Mouse (Mus musculus) embryonic facial prominence, embryonic 13.5 days (tissue): ENCODE measurements at regions not wholly inside any gene's neighbourhood (a gene's known extent, or its start where the extent isn't known, plus 50 kb on each side); places are given as distances from the start of the nearest gene placed in this dataset.
"Not testable (repeated sequence)": the region's sequence is repeated elsewhere in the genome, so short reads cannot be mapped to it uniquely, and the experiment has no call there.

Experiments used
- ATAC-seq: fragments of 200-750 bp; cut with Nextera tagmentation; 2 replicates; pipeline ENCODE4 v1.8.0; 2017; ENCODE audit warnings: low read depth; ENCODE audit not compliant: insufficient number of reproducible peaks, insufficient read depth, low FRiP score, low TSS enrichment
- H3K27ac ChIP-seq: fragments of 300-500 bp; sonication (generic); 2 replicates; pipeline ENCODE4 v1.5.1; 2015; ENCODE audit warnings: moderate library complexity, mild to moderate bottlenecking, inconsistent platforms
- H3K27me3 ChIP-seq: fragments of 300-500 bp; sonication (generic); 2 replicates; pipeline ENCODE4 v1.6.1; 2015; ENCODE audit warnings: mild to moderate bottlenecking, inconsistent platforms
- H3K36me3 ChIP-seq: fragments of 300-500 bp; sonication (generic); 2 replicates; pipeline ENCODE4 v1.6.1; 2015; ENCODE audit warnings: mild to moderate bottlenecking, inconsistent platforms
- H3K4me1 ChIP-seq: fragments of 300-500 bp; sonication (generic); 2 replicates; pipeline ENCODE4 v1.6.1; 2015; ENCODE audit warnings: inconsistent platforms
- H3K4me2 ChIP-seq: fragments of 300-500 bp; sonication (generic); 2 replicates; pipeline ENCODE4 v1.6.1; 2015; ENCODE audit warnings: moderate library complexity, mild to moderate bottlenecking, inconsistent platforms
- H3K4me3 ChIP-seq: fragments of 300-500 bp; sonication (generic); 2 replicates; pipeline ENCODE4 v1.5.1; 2015; ENCODE audit warnings: mild to moderate bottlenecking, inconsistent platforms
- H3K9ac ChIP-seq: fragments of 300-500 bp; sonication (generic); 2 replicates; pipeline ENCODE4 v1.6.1; 2015; ENCODE audit warnings: mild to moderate bottlenecking, inconsistent platforms
- H3K9me3 ChIP-seq: fragments of 300-500 bp; sonication (generic); 2 replicates; pipeline ENCODE4 v1.6.1; 2016; ENCODE audit warnings: inconsistent platforms
- WGBS: fragments of 180-500 bp; shearing (Covaris S2); methylation state at CpG from one replicate; pipeline ENCODE4 v1.1.7; 2015; ENCODE audit warnings: mixed read lengths; 5-methylcytosine and 5-hydroxymethylcytosine counted together

GRCm38 (mm10) chr5:96898120-96898672, 99.3 kb upstream of the Bmp2k start:
- 43% methylated on average over 8 of the region's 8 CpGs for WGBS
- H3K27ac ChIP-seq: no peak overlapping the region
- H3K9me3 ChIP-seq: no peaks in the 10 kb centered on the region
- no peaks in the 10 kb centered on the region for H3K27me3 ChIP-seq
- H3K36me3 ChIP-seq: no peaks in the 10 kb centered on the region
- 0 out of 2 replicates have a peak, but pooled peaks have one; percentile 26 for ATAC-seq
- H3K4me3 ChIP-seq: no peak overlapping the region
- H3K4me1 ChIP-seq: peaks cover 7% of the 10 kb centered on the region
- H3K9ac ChIP-seq: no peak overlapping the region
- H3K4me2 ChIP-seq: no peak overlapping the region

- ATAC-seq: no peak
- no peak overlapping the region for H3K27ac ChIP-seq
- 66% methylated on average over 5 of the region's 5 CpGs for WGBS
These were observed 98.8 kb upstream of the Bmp2k start for GRCm38 (mm10) chr5:96898695-96899094.

GRCm38 (mm10) chr5:96905572-96906271, 91.8 kb upstream of the Bmp2k start:
- H3K9me3 ChIP-seq: no peaks in the 10 kb centered on the region; the same call in 1 of the 2 replicates
- H3K36me3 ChIP-seq: no peaks in the 10 kb centered on the region
- ATAC-seq: no peak
- 34% methylated on average over 17 of the region's 17 CpGs for WGBS
- no peaks in the 10 kb centered on the region for H3K27me3 ChIP-seq
- peaks cover 4% of the 10 kb centered on the region for H3K4me1 ChIP-seq
- peak overlapping the region; percentile 39 for H3K4me2 ChIP-seq
- 0 out of 2 replicates have a peak overlapping the region, but pooled peaks have one; percentile 6 for H3K4me3 ChIP-seq
- H3K9ac ChIP-seq: 0 out of 2 replicates have a peak overlapping the region, but pooled peaks have one; percentile 3
- no peak overlapping the region for H3K27ac ChIP-seq

More at GRCm38 (mm10) chr5:96898695-96899094, 98.8 kb upstream of the Bmp2k start:
- no peaks in the 10 kb centered on the region for H3K27me3 ChIP-seq
- H3K4me1 ChIP-seq: peaks cover 7% of the 10 kb centered on the region
- no peaks in the 10 kb centered on the region for H3K9me3 ChIP-seq
- no peak overlapping the region for H3K4me3 ChIP-seq
- no peak overlapping the region for H3K9ac ChIP-seq
- H3K36me3 ChIP-seq: no peaks in the 10 kb centered on the region
- H3K4me2 ChIP-seq: no peak overlapping the region

- not testable (repeated sequence) for H3K27ac ChIP-seq, H3K9ac ChIP-seq, H3K36me3 ChIP-seq, H3K4me2 ChIP-seq, ATAC-seq, H3K9me3 ChIP-seq, H3K27me3 ChIP-seq, H3K4me1 ChIP-seq, H3K4me3 ChIP-seq
- WGBS: 87% methylated on average over 2 of the region's 2 CpGs
These were observed 89.1 kb upstream of the Bmp2k start for GRCm38 (mm10) chr5:96908371-96908770.

- no peak for ATAC-seq
- peaks cover 9% of the 10 kb centered on the region for H3K4me1 ChIP-seq
- 75% methylated on average over 6 of the region's 6 CpGs for WGBS
These were observed 88.3 kb upstream of the Bmp2k start for GRCm38 (mm10) chr5:96909218-96909617.

GRCm38 (mm10) chr5:96911550-96912253, 85.8 kb upstream of the Bmp2k start:
- H3K27ac ChIP-seq: peak overlapping the region; percentile 64
- no peak overlapping the region for H3K4me3 ChIP-seq
- H3K4me2 ChIP-seq: peak overlapping the region; percentile 22; the same call in 1 of the 2 replicates
- WGBS: 65% methylated on average over 13 of the region's 13 CpGs
- no peaks in the 10 kb centered on the region for H3K27me3 ChIP-seq
- H3K36me3 ChIP-seq: no peaks in the 10 kb centered on the region
- no peak overlapping the region for H3K9ac ChIP-seq
- H3K4me1 ChIP-seq: peaks cover 5% of the 10 kb centered on the region; the same call in 1 of the 2 replicates
- no peaks in the 10 kb centered on the region; the same call in 1 of the 2 replicates for H3K9me3 ChIP-seq
- no peak for ATAC-seq

More at GRCm38 (mm10) chr5:96909218-96909617, 88.3 kb upstream of the Bmp2k start:
- no peak overlapping the region for H3K27ac ChIP-seq
- H3K36me3 ChIP-seq: no peaks in the 10 kb centered on the region
- H3K4me2 ChIP-seq: no peak overlapping the region
- no peaks in the 10 kb centered on the region for H3K27me3 ChIP-seq
- H3K9me3 ChIP-seq: no peaks in the 10 kb centered on the region; the same call in 1 of the 2 replicates
- H3K4me3 ChIP-seq: no peak overlapping the region
- H3K9ac ChIP-seq: no peak overlapping the region

- H3K4me1 ChIP-seq: peaks cover 9% of the 10 kb centered on the region; the same call in 1 of the 2 replicates
- no peak overlapping the region for H3K4me2 ChIP-seq
- H3K27ac ChIP-seq: no peak overlapping the region
- H3K4me3 ChIP-seq: no peak overlapping the region
- H3K9me3 ChIP-seq: no peaks in the 10 kb centered on the region; the same call in 1 of the 2 replicates
- H3K36me3 ChIP-seq: no peaks in the 10 kb centered on the region
- WGBS: 72% methylated on average over 4 of the region's 4 CpGs
- H3K27me3 ChIP-seq: no peaks in the 10 kb centered on the region
- H3K9ac ChIP-seq: no peak overlapping the region
- no peak for ATAC-seq
These were observed 85.2 kb upstream of the Bmp2k start for GRCm38 (mm10) chr5:96912254-96912635.

- 68% methylated on average over 4 of the region's 4 CpGs for WGBS
- Histone ChIP-seq H3K27me3 (no peaks in the 10 kb centered on the region), H3K4me3 (no peak overlapping the region), H3K4me2 (no peak overlapping the region), H3K9me3 (no peaks in the 10 kb centered on the region; the same call in 1 of the 2 replicates), H3K9ac (no peak overlapping the region), H3K36me3 (no peaks in the 10 kb centered on the region), H3K27ac (peak overlapping the region; percentile 44; the same call in 1 of the 2 replicates), H3K4me1 (peaks cover 11% of the 10 kb centered on the region; the same call in 1 of the 2 replicates)
- no peak for ATAC-seq
These were observed 84.7 kb upstream of the Bmp2k start for GRCm38 (mm10) chr5:96912781-96913180.

GRCm38 (mm10) chr5:96913711-96914110, 83.8 kb upstream of the Bmp2k start:
- H3K27ac ChIP-seq: no peak overlapping the region
- no peaks in the 10 kb centered on the region for H3K27me3 ChIP-seq
- peaks cover 14% of the 10 kb centered on the region; the same call in 1 of the 2 replicates for H3K4me1 ChIP-seq
- no peak overlapping the region for H3K4me3 ChIP-seq
- WGBS: 19% methylated on average over 1 of the region's 1 CpGs
- no peaks in the 10 kb centered on the region; the same call in 1 of the 2 replicates for H3K9me3 ChIP-seq
- ATAC-seq: no peak
- H3K36me3 ChIP-seq: no peaks in the 10 kb centered on the region
- no peak overlapping the region for H3K4me2 ChIP-seq
- H3K9ac ChIP-seq: no peak overlapping the region

GRCm38 (mm10) chr5:96914696-96915404, 82.6 kb upstream of the Bmp2k start:
- Histone ChIP-seq H3K9me3 (no peaks in the 10 kb centered on the region; the same call in 1 of the 2 replicates), H3K4me1 (peaks cover 14% of the 10 kb centered on the region; the same call in 1 of the 2 replicates), H3K27ac (no peak overlapping the region), H3K4me2 (no peak overlapping the region), H3K9ac (no peak overlapping the region), H3K27me3 (no peaks in the 10 kb centered on the region), H3K36me3 (no peaks in the 10 kb centered on the region), H3K4me3 (no peak overlapping the region)
- 82% methylated on average over 4 of the region's 4 CpGs for WGBS
- no peak for ATAC-seq

- Histone ChIP-seq H3K27ac (peak overlapping the region; percentile 12; the same call in 1 of the 2 replicates), H3K4me1 (peaks cover 13% of the 10 kb centered on the region; the same call in 1 of the 2 replicates)
These were observed 80.6 kb upstream of the Bmp2k start for GRCm38 (mm10) chr5:96916897-96917296.

More at GRCm38 (mm10) chr5:96916897-96917296, 80.6 kb upstream of the Bmp2k start:
- H3K4me2 ChIP-seq: no peak overlapping the region
- no peak for ATAC-seq
- H3K9ac ChIP-seq: no peak overlapping the region
- 75% methylated on average over 6 of the region's 6 CpGs for WGBS
- H3K36me3 ChIP-seq: no peaks in the 10 kb centered on the region
- no peak overlapping the region for H3K4me3 ChIP-seq
- no peaks in the 10 kb centered on the region for H3K9me3 ChIP-seq
- no peaks in the 10 kb centered on the region for H3K27me3 ChIP-seq
